Mouse (Mus musculus): Measurements from ENCODE around the gene Acp6.
"Not testable (repeated sequence)": the region's sequence is repeated elsewhere in the genome, so short reads cannot be mapped to it uniquely, and the experiment has no call there.

Acp6 gene

GRCm38 (mm10) chr3:97158611-97159508 is at the start of gene Acp6:
Gene Acp6, plus strand, starts transcription at chr3:97158777.
- peak; percentile 82 for DNase-seq (ENCODE audit: low spot score)

- DNase-seq (ENCODE audit: low spot score), result no peak
These were observed 41.1 kb upstream of the Acp6 start for GRCm38 (mm10) chr3:97117511-97117910.

GRCm38 (mm10) chr3:97118313-97118712 is 40.3 kb upstream of the Acp6 start:
- no peak for DNase-seq (ENCODE audit: low spot score)

GRCm38 (mm10) chr3:97124193-97124592 is 34.4 kb upstream of the Acp6 start:
- no peak for DNase-seq (ENCODE audit: low spot score)

GRCm38 (mm10) chr3:97129410-97129809 is 29.2 kb upstream of the Acp6 start:
- DNase-seq (ENCODE audit: low spot score), result no peak

GRCm38 (mm10) chr3:97137666-97138065 is 20.9 kb upstream of the Acp6 start:
- not testable (repeated sequence) for DNase-seq (ENCODE audit: low spot score)

GRCm38 (mm10) chr3:97151092-97151491 is 7.5 kb upstream of the Acp6 start:
- no peak for DNase-seq (ENCODE audit: low spot score)

GRCm38 (mm10) chr3:97156431-97156830 is 2.1 kb upstream of the Acp6 start:
- DNase-seq (ENCODE audit: low spot score), result no peak

- no peak for DNase-seq (ENCODE audit: low spot score)
These were observed 1.3 kb upstream of the Acp6 start for GRCm38 (mm10) chr3:97157308-97157707.

GRCm38 (mm10) chr3:97157958-97158599 is 498 bp upstream of the Acp6 start:
- DNase-seq (ENCODE audit: low spot score), result peak; percentile 85

GRCm38 (mm10) chr3:97159509-97159850 is 903 bp downstream of the Acp6 start:
- no peak for DNase-seq (ENCODE audit: low spot score)

- DNase-seq (ENCODE audit: low spot score), result no peak
These were observed 1.4 kb downstream of the Acp6 start for GRCm38 (mm10) chr3:97159986-97160385.

GRCm38 (mm10) chr3:97160908-97161307 is 2.3 kb downstream of the Acp6 start:
- peak; percentile 33 for DNase-seq (ENCODE audit: low spot score)

GRCm38 (mm10) chr3:97161773-97162172 is 3.2 kb downstream of the Acp6 start:
- no peak for DNase-seq (ENCODE audit: low spot score)

- DNase-seq (ENCODE audit: low spot score), result no peak
These were observed 5.9 kb downstream of the Acp6 start for GRCm38 (mm10) chr3:97164477-97164876.

- no peak for DNase-seq (ENCODE audit: low spot score)
These were observed 8.5 kb downstream of the Acp6 start for GRCm38 (mm10) chr3:97167126-97167525.

- DNase-seq (ENCODE audit: low spot score), result no peak
These were observed 13.0 kb downstream of the Acp6 start for GRCm38 (mm10) chr3:97171531-97171930.

GRCm38 (mm10) chr3:97172231-97172630 is 13.7 kb downstream of the Acp6 start:
- no peak for DNase-seq (ENCODE audit: low spot score)

- DNase-seq (ENCODE audit: low spot score), result no peak
These were observed 14.1 kb downstream of the Acp6 start for GRCm38 (mm10) chr3:97172632-97173031.

GRCm38 (mm10) chr3:97178885-97179284 is 20.3 kb downstream of the Acp6 start:
- DNase-seq (ENCODE audit: low spot score), result no peak

GRCm38 (mm10) chr3:97180527-97180926 is 21.9 kb downstream of the Acp6 start:
- no peak for DNase-seq (ENCODE audit: low spot score)

- no peak for DNase-seq (ENCODE audit: low spot score)
These were observed 25.2 kb downstream of the Acp6 start for GRCm38 (mm10) chr3:97183810-97184209.

GRCm38 (mm10) chr3:97185098-97185860 is 26.7 kb downstream of the Acp6 start:
- peak; percentile 52 for DNase-seq (ENCODE audit: low spot score)

Measured in ovary, postnatal 14 days (tissue).